Mouse (Mus musculus) cortical plate, adult 2 months (tissue): ENCODE measurements at regions not wholly inside any gene's neighbourhood (a gene's known extent, or its start where the extent isn't known, plus 50 kb on each side); places are given as distances from the start of the nearest gene placed in this dataset.

Source experiments
- H3K27ac ChIP-seq: fragments of 200-500 bp; 2 replicates; pipeline ENCODE4 v1.5.1; 2012; ENCODE audit warnings: low read length, control low read depth, inconsistent platforms; ENCODE audit not compliant: insufficient read depth
- H3K4me1 ChIP-seq: fragments of 200-500 bp; 2 replicates; pipeline ENCODE4 v1.6.1; 2011; ENCODE audit warnings: low read length; ENCODE audit not compliant: control insufficient read depth, insufficient read depth
- H3K4me3 ChIP-seq: fragments of 200-500 bp; 2 replicates; pipeline ENCODE4 v1.5.1; 2011; ENCODE audit warnings: mild to moderate bottlenecking, low read length, control low read depth; ENCODE audit not compliant: insufficient read depth
- CTCF ChIP-seq: fragments of 200-500 bp; IDR thresholded peaks from 2 replicates; pipeline ENCODE4 v1.5.1; 2011; ENCODE audit warnings: mild to moderate bottlenecking, control low read depth, low read length; ENCODE audit not compliant: insufficient read depth; ENCODE audit errors: extremely low read depth
- POLR2A ChIP-seq: fragments of 200-500 bp; IDR thresholded peaks from 2 replicates; pipeline ENCODE4 v1.6.1; 2011; ENCODE audit warnings: mild to moderate bottlenecking, low read length, control low read depth; ENCODE audit not compliant: insufficient read depth; ENCODE audit errors: extremely low read depth

GRCm38 (mm10) chr10:65244527-65244926 is 1154.5 kb upstream of the Lrrtm3 start:
- no peak overlapping the region for H3K4me3 ChIP-seq
- TF ChIP-seq POLR2A, result no peak
- no peak overlapping the region for H3K27ac ChIP-seq
- no peaks in the 10 kb centered on the region for H3K4me1 ChIP-seq

- no peak for TF ChIP-seq POLR2A
- TF ChIP-seq CTCF, result no peak
- Histone ChIP-seq H3K27ac (no peak overlapping the region), H3K4me3 (no peak overlapping the region), H3K4me1 (no peaks in the 10 kb centered on the region)
These were observed 1134.1 kb upstream of the Lrrtm3 start for GRCm38 (mm10) chr10:65224130-65224529.

- Histone ChIP-seq H3K27ac (no peak overlapping the region), H3K4me1 (no peaks in the 10 kb centered on the region), H3K4me3 (no peak overlapping the region)
- TF ChIP-seq CTCF (no peak), POLR2A (no peak)
These were observed 1131.1 kb upstream of the Lrrtm3 start for GRCm38 (mm10) chr10:65221181-65221580.

- no peak overlapping the region for H3K27ac ChIP-seq
- peaks cover 1% of the 10 kb centered on the region; the same call in 1 of the 2 replicates for H3K4me1 ChIP-seq
- H3K4me3 ChIP-seq, result no peak overlapping the region
- no peak for TF ChIP-seq CTCF
- TF ChIP-seq POLR2A, result no peak
These were observed 1129.2 kb upstream of the Lrrtm3 start for GRCm38 (mm10) chr10:65219251-65219650.

DNA sequence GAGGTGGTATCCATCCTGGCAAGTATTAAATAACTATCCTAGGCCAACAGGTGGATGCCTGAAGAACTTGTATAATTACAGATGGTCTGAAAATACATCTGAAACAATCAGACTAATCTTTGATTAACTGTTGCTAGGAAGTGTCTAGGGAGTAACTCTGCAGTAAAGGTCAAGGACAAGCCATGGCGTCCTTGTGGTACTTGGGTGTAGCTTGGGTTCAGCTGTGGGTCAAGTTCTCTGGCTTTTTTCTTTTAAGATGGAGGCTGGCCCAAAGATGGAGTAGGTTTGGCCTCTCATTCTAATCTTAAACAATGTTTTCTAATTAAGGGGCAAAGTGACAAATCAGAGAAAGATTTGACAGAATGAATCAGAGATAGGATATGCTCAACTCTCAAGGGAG is 1126.1 kb upstream of the Lrrtm3 start:
- H3K4me3 ChIP-seq, result no peak overlapping the region
- H3K4me1 ChIP-seq, result peaks cover 1% of the 10 kb centered on the region; the same call in 1 of the 2 replicates
- TF ChIP-seq POLR2A, result no peak
- no peak for TF ChIP-seq CTCF
- H3K27ac ChIP-seq, result no peak overlapping the region

DNA sequence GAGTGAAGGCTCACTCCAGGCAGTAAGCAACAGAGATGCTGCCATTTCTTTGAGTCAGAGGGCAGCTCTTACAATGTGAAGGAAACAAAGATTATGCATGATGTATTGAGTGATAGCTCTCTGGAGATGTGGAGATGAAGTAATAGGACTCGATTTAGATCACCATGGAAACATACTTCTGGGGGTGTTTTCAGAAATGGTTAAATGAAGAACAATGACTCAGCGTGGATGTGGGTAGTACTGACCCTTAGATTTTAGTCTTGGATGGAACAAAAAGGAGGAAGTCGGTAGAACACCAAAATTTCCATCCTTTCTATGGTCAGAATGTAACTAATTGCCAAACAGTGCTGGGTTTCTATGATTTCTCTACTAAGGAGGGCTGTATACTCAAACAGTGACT is 1125.1 kb upstream of the Lrrtm3 start:
- Histone ChIP-seq H3K27ac (peak overlapping the region; percentile 48), H3K4me3 (no peak overlapping the region), H3K4me1 (peaks cover 1% of the 10 kb centered on the region; the same call in 1 of the 2 replicates)
- TF ChIP-seq CTCF (no peak), POLR2A (no peak)

- Histone ChIP-seq H3K27ac (no peak overlapping the region), H3K4me1 (no peaks in the 10 kb centered on the region), H3K4me3 (no peak overlapping the region)
- TF ChIP-seq CTCF, result no peak
- TF ChIP-seq POLR2A, result no peak
These were observed 1093.6 kb upstream of the Lrrtm3 start for GRCm38 (mm10) chr10:65183659-65184058.

DNA sequence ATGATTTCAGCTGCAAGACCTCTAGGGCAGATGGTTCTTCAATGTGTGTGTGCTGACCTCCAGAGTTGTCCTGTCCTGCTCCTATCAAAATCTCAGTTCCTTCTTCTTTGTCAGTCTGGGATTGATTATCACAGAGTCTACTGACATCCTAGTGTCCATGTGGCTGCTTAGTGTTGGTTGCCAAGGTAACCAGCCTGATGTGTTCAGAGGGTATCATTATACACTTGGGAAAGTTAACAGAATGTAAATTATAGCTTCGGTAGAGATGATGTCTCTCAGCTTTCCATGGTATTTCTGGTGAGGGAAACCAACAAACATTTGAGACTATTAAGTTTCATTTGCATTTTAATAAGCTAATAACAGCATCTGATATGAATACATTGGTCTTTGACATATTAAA is 1092.5 kb upstream of the Lrrtm3 start:
- Histone ChIP-seq H3K27ac (no peak overlapping the region), H3K4me1 (no peaks in the 10 kb centered on the region), H3K4me3 (no peak overlapping the region)
- TF ChIP-seq CTCF (no peak), POLR2A (no peak)

DNA sequence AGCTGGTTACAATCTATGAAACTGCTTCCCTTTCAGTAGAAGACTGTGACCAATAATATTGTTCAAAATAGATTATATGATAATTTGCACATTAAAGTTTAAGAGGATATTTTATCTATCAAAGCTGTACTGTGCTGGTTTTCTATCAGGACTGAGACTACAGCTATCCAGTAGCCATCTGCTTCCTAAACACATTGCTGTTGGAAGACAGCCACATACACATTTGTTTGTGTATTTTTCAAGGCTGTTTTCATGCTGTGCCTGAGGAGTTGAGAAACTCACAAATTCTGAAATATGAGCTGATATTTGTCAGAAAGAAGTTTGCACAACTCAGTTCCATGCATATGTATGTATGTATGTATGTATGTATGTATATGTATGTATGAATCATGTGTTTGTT is 1089.0 kb upstream of the Lrrtm3 start:
- TF ChIP-seq POLR2A (no peak), CTCF (no peak)
- Histone ChIP-seq H3K27ac (no peak overlapping the region), H3K4me1 (no peaks in the 10 kb centered on the region), H3K4me3 (no peak overlapping the region)

GRCm38 (mm10) chr10:65154131-65154530 is 1064.1 kb upstream of the Lrrtm3 start:
- no peak for TF ChIP-seq POLR2A
- TF ChIP-seq CTCF, result no peak
- Histone ChIP-seq H3K4me3 (no peak overlapping the region), H3K4me1 (no peaks in the 10 kb centered on the region), H3K27ac (no peak overlapping the region)
